Mouse (Mus musculus) MEL (cell line): ENCODE results near the gene Ccnb2.

ENCODE experiments used
- CTCF ChIP-seq, 3 experiments: IDR thresholded peaks in 2 of 3; conservative IDR thresholded peaks in 1 of 3; 2 replicates each; pipeline ENCODE4 v1.5.1; 2011 to 2012; ENCODE audit warnings: low read length in 3 of 3, low read depth in 2 of 3, mild to moderate bottlenecking in 2 of 3, improper control_type of control experiment in 1 of 3, inconsistent platforms in 1 of 3, mixed read lengths in 1 of 3, moderate library complexity in 1 of 3; ENCODE audit not compliant: control insufficient read depth in 1 of 3, insufficient read depth in 1 of 3, poor library complexity in 1 of 3, severe bottlenecking in 1 of 3
- EP300 ChIP-seq, 2 experiments: IDR thresholded peaks; 2 replicates each; pipeline ENCODE4 v1.6.1; 2011; ENCODE audit warnings: improper control_type of control experiment in 2 of 2, low read length in 2 of 2, low read depth in 1 of 2, mild to moderate bottlenecking in 1 of 2
- GATA1 ChIP-seq: IDR thresholded peaks from 2 replicates; pipeline ENCODE4 v1.6.1; 2011; ENCODE audit warnings: low read depth, low read length, improper control_type of control experiment
- POLR2A ChIP-seq, 2 experiments: IDR thresholded peaks; 2 replicates each; pipeline ENCODE4 v1.6.1; 2011 to 2012; ENCODE audit warnings: low read length in 2 of 2, mild to moderate bottlenecking in 2 of 2, control low read depth in 1 of 2, improper control_type of control experiment in 1 of 2, low read depth in 1 of 2, moderate library complexity in 1 of 2; ENCODE audit not compliant: control insufficient read depth in 1 of 2, insufficient read depth in 1 of 2, poor library complexity in 1 of 2
- UBTF ChIP-seq: IDR thresholded peaks from 2 replicates; pipeline ENCODE4 v1.6.1; 2012; ENCODE audit warnings: low read depth, mild to moderate bottlenecking, inconsistent platforms, low read length, improper control_type of control experiment, moderate library complexity, borderline replicate concordance; ENCODE audit not compliant: insufficient read depth
- USF1 ChIP-seq: IDR thresholded peaks from 2 replicates; pipeline ENCODE4 v1.6.1; 2014; ENCODE audit warnings: low read depth, mild to moderate bottlenecking, inconsistent platforms, low read length, improper control_type of control experiment, moderate library complexity
- USF2 ChIP-seq, 2 experiments: IDR thresholded peaks; 2 replicates each; pipeline ENCODE4 v1.6.1; 2011 to 2012; ENCODE audit warnings: improper control_type of control experiment in 2 of 2, low read length in 2 of 2, borderline replicate concordance in 1 of 2, inconsistent platforms in 1 of 2, low read depth in 1 of 2, mild to moderate bottlenecking in 1 of 2; ENCODE audit not compliant: insufficient read depth in 1 of 2

DNA sequence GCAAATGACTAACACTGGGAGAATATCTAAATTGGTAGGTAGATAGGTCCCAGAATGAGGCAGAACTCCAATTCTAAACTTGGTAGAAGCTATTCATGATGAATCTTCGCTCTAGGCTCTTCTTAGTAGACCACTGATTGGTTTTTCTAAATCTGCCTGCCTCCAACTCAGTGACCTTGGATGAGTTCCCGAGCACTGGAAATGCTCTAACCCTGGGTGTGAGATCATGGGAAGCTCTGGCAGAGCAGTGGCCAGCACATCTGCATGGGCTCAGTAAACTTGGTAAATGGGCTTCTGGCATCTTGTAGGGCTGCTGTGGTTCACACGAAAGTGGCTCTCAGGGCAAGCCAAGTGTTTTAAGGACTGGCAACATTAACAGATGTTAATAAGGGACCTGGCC is 14.8 kb downstream of the Ccnb2 start:
- TF ChIP-seq EP300 (IDR thresholded peaks at IDR 0.05; ENCODE audit: low read depth in 1 of 2, low read length in 2 of 2) (no peak), UBTF (no peak), CTCF (IDR thresholded peaks at IDR 0.05 in 2 of 3, conservative IDR thresholded peaks at IDR 0.05 in 1 of 3; ENCODE audit: control insufficient read depth in 1 of 3, insufficient read depth in 1 of 3, low read depth in 2 of 3, low read length in 3 of 3, poor library complexity in 1 of 3, severe bottlenecking in 1 of 3) (no peak), POLR2A (IDR thresholded peaks at IDR 0.05; ENCODE audit: control insufficient read depth in 1 of 2, insufficient read depth in 1 of 2, low read depth in 1 of 2, low read length in 2 of 2, poor library complexity in 1 of 2) (no peak), USF1 (no peak), GATA1 (no peak), USF2 (IDR thresholded peaks at IDR 0.05; ENCODE audit: borderline replicate concordance in 1 of 2, insufficient read depth in 1 of 2, low read depth in 1 of 2, low read length in 2 of 2) (no peak)
